Mouse (Mus musculus): ENCODE measurements around the gene Stkld1. TPM values are rescaled to one million over a fixed set of nuclear protein-coding genes. Genes with fewer than 3 reads are reported as not detected.

Stkld1 gene
- polyA plus RNA-seq, 1 experiment from 2014 or later, result 0.10 TPM

- Histone ChIP-seq H3K27me3 (no peaks in the 10 kb centered on the region), H3K36me3 (peaks cover 78% of the 10 kb centered on the region), H3K4me1 (replicated peaks) (peaks cover 25% of the 10 kb centered on the region), H3K9ac (no peak overlapping the region), H3K27ac (no peak overlapping the region), H3K4me2 (no peak overlapping the region), H3K4me3 (no peak overlapping the region), H3K9me3 (no peaks in the 10 kb centered on the region)
- ATAC-seq (ENCODE audit: low FRiP score), result no peak
- WGBS, result 89% methylated on average over 6 of the region's 6 CpGs
These were observed 13.5 kb upstream of the Stkld1 start for GRCm38 (mm10) chr2:26920190-26920855.

GRCm38 (mm10) chr2:26921784-26922183 is 12.1 kb upstream of the Stkld1 start:
- Histone ChIP-seq H3K27ac (no peak overlapping the region), H3K4me3 (no peak overlapping the region), H3K27me3 (no peaks in the 10 kb centered on the region), H3K36me3 (peaks cover 92% of the 10 kb centered on the region), H3K4me2 (no peak overlapping the region), H3K9ac (no peak overlapping the region), H3K9me3 (no peaks in the 10 kb centered on the region), H3K4me1 (replicated peaks) (peaks cover 18% of the 10 kb centered on the region)
- 87% methylated on average over 9 of the region's 9 CpGs for WGBS
- ATAC-seq (ENCODE audit: low FRiP score), result no peak

DNA sequence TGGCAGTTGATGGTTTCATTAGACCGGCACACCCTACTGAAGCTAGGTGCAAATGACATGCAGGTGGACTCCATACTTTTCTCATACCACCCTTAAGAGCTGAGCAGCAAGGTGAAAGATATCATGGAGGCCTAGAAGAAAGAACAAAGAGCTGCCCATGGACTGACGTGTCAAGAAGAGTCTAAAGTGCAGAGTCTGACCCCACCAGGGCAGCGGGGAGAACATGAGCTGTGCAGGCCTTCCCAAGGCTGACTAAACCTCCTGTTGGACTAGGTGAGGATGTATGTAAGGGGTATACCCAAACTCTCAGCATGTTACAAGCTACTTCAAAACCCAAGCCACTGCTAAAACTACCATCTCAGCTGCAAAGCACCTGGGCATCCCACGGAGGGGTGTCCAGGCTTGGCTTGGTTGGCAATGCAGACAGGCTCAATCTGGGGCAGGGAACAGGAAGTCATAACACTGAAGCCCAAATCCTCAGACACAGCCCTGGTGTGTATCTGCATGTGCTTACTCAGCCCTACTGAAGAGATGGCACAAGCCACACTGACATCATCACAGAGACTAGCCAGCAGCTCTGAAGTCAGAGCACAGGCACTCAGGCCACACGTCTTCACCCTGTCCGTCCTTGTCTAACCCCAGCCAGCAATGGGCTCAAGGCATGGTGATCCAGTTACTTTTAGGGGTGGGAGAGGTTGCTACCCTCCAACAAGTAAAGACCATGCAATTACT is 5.9 kb upstream of the Stkld1 start:
- Histone ChIP-seq H3K27me3 (no peaks in the 10 kb centered on the region), H3K4me3 (no peak overlapping the region), H3K9me3 (no peaks in the 10 kb centered on the region), H3K27ac (no peak overlapping the region), H3K4me1 (replicated peaks) (peaks cover 35% of the 10 kb centered on the region), H3K4me2 (no peak overlapping the region), H3K9ac (no peak overlapping the region; the same call in 1 of the 2 replicates), H3K36me3 (peaks cover 78% of the 10 kb centered on the region)
- 93% methylated on average over 6 of the region's 6 CpGs for WGBS
- ATAC-seq (ENCODE audit: low FRiP score), result no peak

DNA sequence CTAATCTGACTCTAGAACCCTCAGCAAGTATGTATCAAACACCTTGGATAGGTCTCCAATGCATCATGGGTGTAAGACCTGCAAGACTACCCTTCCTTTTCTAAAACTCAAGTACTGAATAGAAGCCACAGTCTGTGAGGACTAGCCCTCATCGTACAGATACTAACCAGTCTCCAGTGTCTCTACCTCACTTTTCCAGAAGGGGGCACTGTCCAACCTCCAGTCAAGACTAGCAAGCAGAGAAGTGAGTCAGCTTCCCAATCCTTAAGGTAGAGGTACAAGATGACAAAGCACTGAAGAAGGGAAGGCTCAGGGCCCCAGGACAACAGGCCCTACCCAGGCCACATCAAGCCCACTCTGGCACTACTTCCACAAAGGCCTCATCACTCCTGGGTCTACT is 3.5 kb upstream of the Stkld1 start:
- ATAC-seq (ENCODE audit: low FRiP score), result no peak
- 29% methylated on average over 1 of the region's 1 CpGs for WGBS
- peaks cover 54% of the 10 kb centered on the region for H3K36me3 ChIP-seq

DNA sequence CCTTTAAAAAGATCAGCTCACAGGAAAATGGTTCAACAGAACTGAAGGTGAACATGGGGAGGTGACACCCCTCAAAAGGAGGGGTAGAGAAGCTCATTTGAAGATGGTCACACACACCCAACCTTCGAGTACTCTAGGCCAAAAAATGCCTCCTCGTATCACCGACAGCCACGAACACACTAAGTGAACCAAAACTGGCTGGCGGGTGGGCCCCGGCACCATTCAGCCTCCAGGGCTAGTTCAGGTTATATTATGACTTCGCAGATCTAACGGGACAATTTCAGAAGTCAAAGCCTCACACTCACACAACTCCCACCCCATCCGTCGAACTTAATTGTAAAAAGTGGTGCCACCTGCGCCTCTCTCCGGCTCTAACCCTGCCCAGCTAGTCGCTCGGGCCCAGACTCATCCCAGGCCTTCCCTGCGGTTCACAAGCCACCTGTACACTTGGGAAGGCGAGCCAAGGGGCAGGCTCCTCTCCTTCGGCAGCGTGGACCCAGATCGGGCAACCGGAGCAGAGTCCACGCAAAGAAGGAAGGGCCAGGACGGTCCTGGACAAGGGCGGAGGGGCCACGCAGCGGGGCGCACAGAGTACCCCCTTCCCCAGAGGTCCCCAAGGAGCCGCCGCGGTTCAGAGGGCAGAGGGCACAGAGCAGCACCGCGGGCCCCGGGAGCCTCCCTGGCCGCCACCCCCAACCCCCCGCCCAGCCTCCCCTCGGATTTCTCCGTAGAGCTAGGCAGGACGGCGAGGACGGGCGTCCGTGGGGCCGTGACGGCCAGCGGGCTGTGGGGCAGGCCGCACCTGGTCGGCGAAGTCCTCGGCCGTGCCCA is 1.2 kb upstream of the Stkld1 start:
- Histone ChIP-seq H3K4me1 (replicated peaks) (peaks cover 33% of the 10 kb centered on the region), H3K9me3 (no peaks in the 10 kb centered on the region), H3K36me3 (peaks cover 32% of the 10 kb centered on the region), H3K27me3 (no peaks in the 10 kb centered on the region), H3K9ac (peak overlapping the region; percentile 97), H3K4me2 (peak overlapping the region; percentile 89), H3K27ac (peak overlapping the region; percentile 88), H3K4me3 (peak overlapping the region; percentile 96)
- WGBS, result 4% methylated on average over 44 of the region's 49 CpGs
- ATAC-seq (ENCODE audit: low FRiP score), result no peak; the same call in 1 of the 2 replicates

More for the DNA sequence above, 3.5 kb upstream of the Stkld1 start:
- no peaks in the 10 kb centered on the region for H3K9me3 ChIP-seq
- H3K27ac ChIP-seq, result no peak overlapping the region
- peaks cover 35% of the 10 kb centered on the region for H3K4me1 ChIP-seq (replicated peaks)
- no peak overlapping the region for H3K4me3 ChIP-seq
- no peaks in the 10 kb centered on the region for H3K27me3 ChIP-seq
- H3K4me2 ChIP-seq, result no peak overlapping the region
- peak overlapping the region; percentile 97; the same call in 1 of the 2 replicates for H3K9ac ChIP-seq

DNA sequence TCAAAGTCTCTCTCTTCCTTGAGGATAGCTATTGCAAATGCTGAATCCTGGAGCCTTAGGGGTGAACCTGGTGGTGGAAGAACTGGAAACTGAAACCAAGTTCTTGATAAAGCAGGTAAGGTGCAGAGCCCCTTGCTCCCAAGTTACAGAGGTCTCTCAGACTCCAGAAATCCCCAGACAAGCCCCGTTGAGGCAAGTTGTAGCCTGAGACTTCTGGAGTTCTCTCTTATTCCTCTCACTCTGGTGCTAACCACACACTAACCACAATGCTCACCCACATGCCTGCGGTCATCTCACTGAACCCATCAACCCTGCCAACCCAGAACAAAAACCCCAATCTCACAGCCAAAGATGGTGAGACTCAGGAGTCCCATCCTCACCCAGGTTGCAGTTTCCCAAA is 1.4 kb downstream of the Stkld1 start:
- 85% methylated on average over 2 of the region's 2 CpGs for WGBS
- no peak overlapping the region for H3K9ac ChIP-seq

GRCm38 (mm10) chr2:26936425-26936824 is 2.6 kb downstream of the Stkld1 start:
- H3K4me3 ChIP-seq, result no peak overlapping the region
- no peak for ATAC-seq (ENCODE audit: low FRiP score)
- H3K27me3 ChIP-seq, result no peaks in the 10 kb centered on the region
- H3K4me1 ChIP-seq (replicated peaks), result peaks cover 12% of the 10 kb centered on the region
- WGBS, result 69% methylated on average over 1 of the region's 1 CpGs
- H3K4me2 ChIP-seq, result no peak overlapping the region
- H3K27ac ChIP-seq, result no peak overlapping the region
- H3K36me3 ChIP-seq, result no peaks in the 10 kb centered on the region
- no peaks in the 10 kb centered on the region for H3K9me3 ChIP-seq
- H3K9ac ChIP-seq, result no peak overlapping the region

More for the DNA sequence above, 1.4 kb downstream of the Stkld1 start:
- Histone ChIP-seq H3K4me3 (no peak overlapping the region), H3K27ac (no peak overlapping the region), H3K4me1 (replicated peaks) (peaks cover 24% of the 10 kb centered on the region), H3K4me2 (no peak overlapping the region), H3K27me3 (no peaks in the 10 kb centered on the region), H3K36me3 (peaks cover 10% of the 10 kb centered on the region), H3K9me3 (no peaks in the 10 kb centered on the region)
- ATAC-seq (ENCODE audit: low FRiP score), result no peak

DNA sequence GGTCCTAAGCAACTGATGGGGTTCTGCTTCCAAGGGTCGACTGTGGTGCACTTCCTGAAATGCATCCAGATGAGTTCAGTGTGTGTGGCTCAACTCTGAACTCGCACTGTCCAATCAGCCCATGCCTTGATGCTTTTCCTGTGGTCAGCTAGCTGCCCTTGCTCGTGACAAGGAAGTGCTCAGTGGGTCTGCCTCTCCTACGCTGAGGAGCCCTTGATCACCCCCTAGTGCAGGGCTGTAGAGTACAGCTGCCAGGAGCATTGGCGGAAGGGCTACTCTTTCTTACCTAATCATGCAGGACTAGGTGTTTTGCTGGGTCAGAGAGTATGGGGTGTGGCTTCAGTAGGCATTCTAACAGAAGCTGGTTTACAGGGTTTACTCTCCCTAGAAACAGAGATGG is 7.7 kb downstream of the Stkld1 start:
- 43% methylated on average over 5 of the region's 5 CpGs for WGBS

GRCm38 (mm10) chr2:26943253-26943652 is 9.4 kb downstream of the Stkld1 start:
- Histone ChIP-seq H3K4me1 (replicated peaks) (no peaks in the 10 kb centered on the region), H3K27ac (no peak overlapping the region), H3K4me3 (no peak overlapping the region), H3K4me2 (no peak overlapping the region), H3K36me3 (peaks cover 10% of the 10 kb centered on the region), H3K9me3 (no peaks in the 10 kb centered on the region), H3K9ac (no peak overlapping the region), H3K27me3 (no peaks in the 10 kb centered on the region)
- 89% methylated on average over 3 of the region's 3 CpGs for WGBS
- no peak for ATAC-seq (ENCODE audit: low FRiP score)

More for the DNA sequence above, 7.7 kb downstream of the Stkld1 start:
- Histone ChIP-seq H3K27me3 (no peaks in the 10 kb centered on the region), H3K4me3 (no peak overlapping the region), H3K36me3 (peaks cover 2% of the 10 kb centered on the region), H3K9ac (no peak overlapping the region), H3K4me1 (replicated peaks) (no peaks in the 10 kb centered on the region), H3K9me3 (no peaks in the 10 kb centered on the region), H3K4me2 (no peak overlapping the region), H3K27ac (no peak overlapping the region)
- ATAC-seq (ENCODE audit: low FRiP score), result no peak

DNA sequence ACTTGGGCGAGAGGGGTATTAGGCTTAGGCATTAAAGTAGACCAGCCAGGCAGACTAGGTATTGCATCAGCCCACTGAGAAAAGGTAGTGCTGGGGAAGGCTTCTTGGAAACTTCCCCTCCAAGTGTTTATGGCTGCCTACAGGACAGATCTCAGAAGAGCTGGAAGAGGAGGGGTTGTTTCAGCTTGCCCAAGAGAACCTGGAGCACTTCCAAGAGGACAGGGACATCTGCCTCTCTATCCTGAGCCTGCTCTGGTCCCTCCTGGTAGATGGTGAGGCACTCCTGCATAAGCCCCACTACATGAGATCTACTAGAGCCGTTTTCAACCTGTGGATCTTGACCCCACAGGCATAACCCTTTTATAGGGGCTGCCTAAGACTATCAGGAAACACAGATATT is 16.6 kb downstream of the Stkld1 start:
- Histone ChIP-seq H3K4me2 (no peak overlapping the region), H3K9me3 (no peaks in the 10 kb centered on the region), H3K4me3 (no peak overlapping the region), H3K4me1 (replicated peaks) (no peaks in the 10 kb centered on the region), H3K36me3 (peaks cover 77% of the 10 kb centered on the region), H3K9ac (no peak overlapping the region), H3K27ac (no peak overlapping the region), H3K27me3 (no peaks in the 10 kb centered on the region)
- no peak for ATAC-seq (ENCODE audit: low FRiP score)
- 94% methylated on average over 2 of the region's 2 CpGs for WGBS

- H3K27ac ChIP-seq, result no peak overlapping the region
- H3K4me2 ChIP-seq, result no peak overlapping the region
- no peaks in the 10 kb centered on the region for H3K27me3 ChIP-seq
- WGBS, result 94% methylated on average over 8 of the region's 8 CpGs
- ATAC-seq (ENCODE audit: low FRiP score), result no peak
- H3K4me1 ChIP-seq (replicated peaks), result no peaks in the 10 kb centered on the region
- H3K9me3 ChIP-seq, result no peaks in the 10 kb centered on the region
- no peak overlapping the region for H3K9ac ChIP-seq
- H3K36me3 ChIP-seq, result peaks cover 86% of the 10 kb centered on the region
- no peak overlapping the region for H3K4me3 ChIP-seq
These were observed 17.6 kb downstream of the Stkld1 start for GRCm38 (mm10) chr2:26951346-26951905.

DNA sequence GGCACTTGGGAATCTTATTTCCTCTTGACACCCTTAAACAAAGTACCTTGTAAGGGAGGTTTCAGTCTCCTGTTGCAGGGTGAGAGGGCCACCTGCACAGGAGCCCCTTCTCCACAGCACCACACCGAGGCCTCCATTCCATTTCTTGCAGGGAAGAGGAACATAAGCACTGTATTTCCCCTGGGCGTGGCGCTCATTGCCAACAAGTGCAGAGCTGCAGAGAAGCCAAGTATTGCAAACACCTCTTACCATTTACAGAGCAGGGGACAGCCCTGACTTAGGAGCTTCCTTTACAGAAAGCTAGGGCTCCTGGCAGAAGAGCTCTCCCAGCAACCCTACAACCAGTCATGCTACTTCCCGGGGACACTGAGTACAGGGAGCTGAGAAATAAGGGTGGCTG is 18.3 kb downstream of the Stkld1 start:
- ATAC-seq (ENCODE audit: low FRiP score), result no peak
- no peak overlapping the region for H3K4me3 ChIP-seq
- no peaks in the 10 kb centered on the region for H3K4me1 ChIP-seq (replicated peaks)
- peaks cover 85% of the 10 kb centered on the region for H3K36me3 ChIP-seq
- H3K9me3 ChIP-seq, result no peaks in the 10 kb centered on the region
- H3K4me2 ChIP-seq, result no peak overlapping the region
- no peak overlapping the region for H3K9ac ChIP-seq
- 96% methylated on average over 4 of the region's 4 CpGs for WGBS
- H3K27ac ChIP-seq, result no peak overlapping the region
- no peaks in the 10 kb centered on the region for H3K27me3 ChIP-seq
